Mouse (Mus musculus): ENCODE data around the gene Gpr108.

GRCm38 (mm10) chr17:57290001-57290670 lies 41.9 kb upstream of the Gpr108 start:
- no peak for TF ChIP-seq CTCF (IDR thresholded peaks at IDR 0.05; ENCODE audit: borderline replicate concordance, insufficient read depth, low read depth, low read length)
- no peak for TF ChIP-seq POLR2A (IDR thresholded peaks at IDR 0.05; ENCODE audit: borderline replicate concordance, insufficient read depth, low read length)
